Mouse (Mus musculus) heart, embryonic 15.5 days (tissue): ENCODE measurements around the gene Kif17. TPM values are rescaled to one million over a fixed set of nuclear protein-coding genes. Genes with fewer than 3 reads are reported as not detected.
A peak's percentile ranks its signal among the peaks of the same experiment; 100 is the strongest.

Experiments
- ATAC-seq: fragments of 200-750 bp; cut with Nextera tagmentation; replicated peaks from 2 replicates; pipeline ENCODE4 v1.8.0; 2017; ENCODE audit warnings: low read depth, moderate TSS enrichment; ENCODE audit not compliant: insufficient number of reproducible peaks, insufficient read depth, low FRiP score
- H3K27ac ChIP-seq: fragments of 300-500 bp; sonication (generic); 2 replicates; pipeline ENCODE4 v1.5.1; 2015; ENCODE audit warnings: mild to moderate bottlenecking, inconsistent platforms
- H3K27me3 ChIP-seq: fragments of 300-500 bp; sonication (generic); 2 replicates; pipeline ENCODE4 v1.6.1; 2015; ENCODE audit warnings: inconsistent platforms
- H3K36me3 ChIP-seq: fragments of 300-500 bp; sonication (generic); 2 replicates; pipeline ENCODE4 v1.6.1; 2015; ENCODE audit warnings: mild to moderate bottlenecking, inconsistent platforms
- H3K4me1 ChIP-seq: fragments of 300-500 bp; sonication (generic); replicated peaks from 2 replicates; pipeline ENCODE4 v1.6.1; 2015; ENCODE audit warnings: inconsistent platforms
- H3K4me2 ChIP-seq: fragments of 300-500 bp; sonication (generic); 2 replicates; pipeline ENCODE4 v1.6.1; 2015; ENCODE audit warnings: inconsistent platforms, mild to moderate bottlenecking, moderate library complexity
- H3K4me3 ChIP-seq: fragments of 300-500 bp; sonication (generic); 2 replicates; pipeline ENCODE4 v1.5.1; 2015; ENCODE audit warnings: mild to moderate bottlenecking, inconsistent platforms
- H3K9ac ChIP-seq: fragments of 300-500 bp; sonication (generic); 2 replicates; pipeline ENCODE4 v1.6.1; 2015; ENCODE audit warnings: mild to moderate bottlenecking, inconsistent platforms
- H3K9me3 ChIP-seq: fragments of 300-500 bp; sonication (generic); replicated peaks from 2 replicates; pipeline ENCODE4 v1.6.1; 2016; ENCODE audit warnings: inconsistent platforms
- WGBS: fragments of 180-500 bp; shearing (Covaris S2); methylation state at CpG from one replicate; pipeline ENCODE4 v1.1.7; 2015; ENCODE audit warnings: mixed read lengths; 5-methylcytosine and 5-hydroxymethylcytosine counted together
- polyA plus RNA-seq: library from polyadenylated mRNA; unstranded; fragments of >200 nt; fragmentation: Nextera tagmentation; extraction: Ambion mirVana; gene quantifications from 2 replicates; pipeline ENCODE4 v1.2.1, GENCODE M21; 2015

Gene Kif17
- polyA plus RNA-seq, 1 experiment from 2014 or later: 0.57 TPM

DNA sequence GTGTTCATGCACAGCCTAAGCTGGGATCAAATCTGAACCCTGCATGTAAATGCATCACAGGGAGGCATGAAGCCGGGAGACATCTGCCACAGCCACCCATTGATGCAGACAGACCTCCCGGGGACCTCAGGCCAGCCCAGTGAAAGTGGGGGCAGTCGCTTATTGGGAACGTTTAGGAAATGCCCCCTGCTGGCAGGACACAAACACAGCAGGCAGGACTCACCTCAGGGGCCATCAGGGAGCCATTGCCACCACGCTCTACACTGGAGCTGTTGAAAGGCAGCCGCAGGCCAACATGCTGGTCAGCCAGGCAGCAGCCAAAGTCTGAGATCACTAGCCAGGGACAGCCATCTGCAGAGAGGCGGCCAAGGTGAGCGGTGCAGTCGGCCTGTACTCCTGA, 65.5 kb downstream of the Kif17 start:
- H3K36me3 ChIP-seq: peaks cover 62% of the 10 kb centered on the region
- H3K9ac ChIP-seq: no peak overlapping the region
- WGBS: 65% methylated on average over 9 of the region's 9 CpGs
- H3K4me2 ChIP-seq: no peak overlapping the region
- ATAC-seq: no peak
- no peaks in the 10 kb centered on the region for H3K27me3 ChIP-seq
- no peaks in the 10 kb centered on the region for H3K9me3 ChIP-seq
- peaks cover 8% of the 10 kb centered on the region for H3K4me1 ChIP-seq
- no peak overlapping the region for H3K27ac ChIP-seq
- H3K4me3 ChIP-seq: no peak overlapping the region

DNA sequence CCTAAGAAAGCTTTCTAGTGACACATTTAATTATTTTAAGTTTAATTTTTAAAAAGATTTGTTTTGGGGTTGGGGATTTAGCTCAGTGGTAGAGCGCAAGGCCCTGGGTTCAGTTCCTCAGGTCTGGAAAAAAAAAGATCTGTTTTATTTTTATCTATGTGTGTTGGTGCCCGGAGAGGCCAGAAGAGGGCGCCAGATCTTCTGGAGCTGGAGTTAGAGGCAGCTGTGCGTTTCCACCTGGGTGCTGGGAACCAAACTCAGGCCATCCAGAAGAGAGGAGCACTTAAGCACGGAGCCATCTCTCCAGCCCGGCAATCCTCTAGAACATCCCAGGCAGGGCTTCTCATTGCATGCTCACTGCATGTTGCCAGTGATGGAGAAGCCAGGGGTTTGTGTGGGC, 66.1 kb downstream of the Kif17 start:
- Histone ChIP-seq H3K27me3 (no peaks in the 10 kb centered on the region), H3K4me1 (peaks cover 13% of the 10 kb centered on the region), H3K36me3 (peaks cover 56% of the 10 kb centered on the region), H3K4me2 (no peak overlapping the region), H3K9ac (no peak overlapping the region), H3K4me3 (no peak overlapping the region), H3K27ac (no peak overlapping the region), H3K9me3 (no peaks in the 10 kb centered on the region)
- 93% methylated on average over 6 of the region's 6 CpGs for WGBS
- ATAC-seq: no peak

- H3K27ac ChIP-seq: no peak overlapping the region
- 47% methylated on average over 6 of the region's 6 CpGs for WGBS
- no peak overlapping the region for H3K4me2 ChIP-seq
- no peaks in the 10 kb centered on the region for H3K9me3 ChIP-seq
- peaks cover 34% of the 10 kb centered on the region for H3K36me3 ChIP-seq
- H3K27me3 ChIP-seq: no peaks in the 10 kb centered on the region
- ATAC-seq: no peak
- H3K9ac ChIP-seq: no peak overlapping the region
- no peak overlapping the region for H3K4me3 ChIP-seq
- peaks cover 30% of the 10 kb centered on the region for H3K4me1 ChIP-seq
Observed at GRCm38 (mm10) chr4:138318509-138319266, 68.5 kb downstream of the Kif17 start.

GRCm38 (mm10) chr4:138319508-138319907, 69.3 kb downstream of the Kif17 start:
- Histone ChIP-seq H3K27ac (no peak overlapping the region), H3K4me2 (no peak overlapping the region), H3K9me3 (no peaks in the 10 kb centered on the region), H3K27me3 (no peaks in the 10 kb centered on the region), H3K9ac (no peak overlapping the region), H3K4me3 (no peak overlapping the region), H3K36me3 (peaks cover 26% of the 10 kb centered on the region), H3K4me1 (peaks cover 38% of the 10 kb centered on the region)
- no peak for ATAC-seq
- 36% methylated on average over 10 of the region's 10 CpGs for WGBS

DNA sequence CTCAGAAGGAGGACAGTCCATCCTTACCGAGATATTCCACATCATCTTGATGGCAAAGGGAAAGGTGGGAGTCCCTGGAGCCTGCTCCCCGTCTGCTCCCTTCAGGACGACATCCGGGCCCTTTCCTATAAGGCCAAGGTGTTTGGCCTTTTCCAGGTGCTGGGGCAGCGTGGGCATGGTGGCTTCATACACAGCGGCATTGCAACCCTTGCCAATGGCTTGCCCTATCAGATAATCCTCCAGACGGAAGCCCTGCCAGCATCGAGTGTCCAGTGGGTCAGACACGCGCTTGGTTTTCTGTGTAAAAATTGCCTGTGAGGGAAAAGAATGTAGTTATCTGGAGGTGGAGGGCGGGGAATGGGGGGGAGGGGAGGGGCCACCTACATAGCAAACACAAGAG, 70.5 kb downstream of the Kif17 start:
- H3K4me1 ChIP-seq: peaks cover 45% of the 10 kb centered on the region
- ATAC-seq: no peak
- H3K27me3 ChIP-seq: no peaks in the 10 kb centered on the region
- H3K9ac ChIP-seq: no peak overlapping the region
- no peak overlapping the region for H3K4me2 ChIP-seq
- 51% methylated on average over 11 of the region's 11 CpGs for WGBS
- H3K4me3 ChIP-seq: no peak overlapping the region
- no peak overlapping the region for H3K27ac ChIP-seq
- peaks cover 14% of the 10 kb centered on the region for H3K36me3 ChIP-seq
- H3K9me3 ChIP-seq: no peaks in the 10 kb centered on the region

DNA sequence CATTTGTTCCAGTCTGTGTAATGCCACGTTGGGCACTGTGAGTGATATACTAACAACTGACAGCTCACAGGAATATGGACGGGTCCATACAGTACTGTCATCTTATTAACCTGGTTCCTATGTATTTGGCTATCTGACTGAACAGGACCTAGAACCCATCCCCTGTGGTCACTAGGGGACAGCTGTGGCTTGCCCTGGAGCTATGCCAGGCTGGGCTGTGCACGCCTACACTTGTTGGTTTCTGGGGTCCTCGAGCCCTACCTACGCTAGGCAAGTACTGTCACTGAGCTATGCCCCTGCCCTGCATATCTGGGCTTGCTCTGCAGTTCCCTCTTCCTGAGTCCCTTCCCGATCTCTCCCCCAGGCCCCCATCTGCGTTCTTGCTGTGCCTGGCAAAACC, 71.3 kb downstream of the Kif17 start:
- no peaks in the 10 kb centered on the region for H3K9me3 ChIP-seq
- H3K4me1 ChIP-seq: peaks cover 47% of the 10 kb centered on the region
- peaks cover 12% of the 10 kb centered on the region for H3K36me3 ChIP-seq
- H3K4me3 ChIP-seq: no peak overlapping the region
- 71% methylated on average over 7 of the region's 7 CpGs for WGBS
- no peak for ATAC-seq
- no peak overlapping the region for H3K9ac ChIP-seq
- no peak overlapping the region for H3K4me2 ChIP-seq
- H3K27me3 ChIP-seq: no peaks in the 10 kb centered on the region
- 0 out of 2 replicates have a peak overlapping the region, but pooled peaks have one; percentile 5 for H3K27ac ChIP-seq

- Histone ChIP-seq H3K27ac (peak overlapping the region; percentile 96), H3K4me1 (peaks cover 50% of the 10 kb centered on the region), H3K4me3 (no peak overlapping the region), H3K9ac (no peak overlapping the region), H3K36me3 (no peaks in the 10 kb centered on the region; the same call in 1 of the 2 replicates), H3K9me3 (no peaks in the 10 kb centered on the region), H3K4me2 (no peak overlapping the region), H3K27me3 (no peaks in the 10 kb centered on the region)
- no peak for ATAC-seq
- 48% methylated on average over 4 of the region's 4 CpGs for WGBS
Observed at GRCm38 (mm10) chr4:138322692-138323091, 72.5 kb downstream of the Kif17 start.

- Histone ChIP-seq H3K9me3 (no peaks in the 10 kb centered on the region), H3K9ac (no peak overlapping the region), H3K27me3 (no peaks in the 10 kb centered on the region), H3K36me3 (no peaks in the 10 kb centered on the region), H3K4me3 (no peak overlapping the region), H3K4me2 (peak overlapping the region; percentile 35), H3K4me1 (peaks cover 50% of the 10 kb centered on the region), H3K27ac (peak overlapping the region; percentile 96)
- 38% methylated on average over 4 of the region's 4 CpGs for WGBS
- no peak for ATAC-seq
Observed at GRCm38 (mm10) chr4:138323753-138324152, 73.5 kb downstream of the Kif17 start.

GRCm38 (mm10) chr4:138324451-138324850, 74.2 kb downstream of the Kif17 start:
- H3K4me2 ChIP-seq: peak overlapping the region; percentile 35; the same call in 1 of the 2 replicates

DNA sequence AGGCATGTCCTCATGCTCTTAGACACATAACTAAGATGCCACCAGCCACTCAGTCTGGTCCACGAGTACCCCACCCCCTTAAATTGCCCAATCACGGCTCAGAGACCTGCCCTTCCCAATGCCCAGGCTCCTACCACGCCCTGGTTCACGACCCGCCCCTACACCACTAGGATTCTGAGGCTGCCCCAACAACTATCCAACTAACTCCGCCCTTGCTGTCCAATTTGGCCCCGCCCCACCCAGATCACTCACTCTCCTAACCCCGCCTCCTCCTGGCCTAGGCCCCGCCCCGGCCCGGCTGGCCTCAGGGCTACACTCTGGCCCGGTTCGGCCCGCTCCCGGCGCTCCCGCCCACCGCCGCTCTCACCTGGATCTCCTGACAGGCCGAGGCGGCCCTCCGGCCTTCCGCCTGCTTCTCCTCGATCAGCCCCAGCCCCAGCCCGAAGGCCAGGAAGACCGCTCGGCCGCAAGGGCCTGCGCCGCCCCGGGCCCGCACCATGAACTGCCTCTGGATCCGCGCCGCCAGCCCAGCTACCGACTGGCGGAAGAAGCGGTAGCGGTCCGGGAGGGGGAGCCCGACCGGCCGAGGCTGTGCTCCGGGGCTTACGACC, 75.3 kb downstream of the Kif17 start:
- WGBS: 0% methylated on average over 45 of the region's 45 CpGs

More at GRCm38 (mm10) chr4:138324451-138324850, 74.2 kb downstream of the Kif17 start:
- ATAC-seq: no peak
- H3K4me1 ChIP-seq: peaks cover 48% of the 10 kb centered on the region
- H3K9me3 ChIP-seq: no peaks in the 10 kb centered on the region
- peak overlapping the region; percentile 96 for H3K27ac ChIP-seq
- no peaks in the 10 kb centered on the region for H3K36me3 ChIP-seq
- H3K9ac ChIP-seq: no peak overlapping the region
- no peaks in the 10 kb centered on the region for H3K27me3 ChIP-seq
- 88% methylated on average over 3 of the region's 3 CpGs for WGBS
- H3K4me3 ChIP-seq: no peak overlapping the region

GRCm38 (mm10) chr4:138326077-138326695, 76.0 kb downstream of the Kif17 start, which contains the start of gene Pink1:
Gene Pink1 (minus strand): TSS chr4:138326307.
- H3K36me3 ChIP-seq: no peaks in the 10 kb centered on the region
- H3K27ac ChIP-seq: peak within 1 kb of the TSS; percentile 97
- peak within 1 kb of the TSS; percentile 65 for H3K4me2 ChIP-seq
- 3% methylated on average over 41 of the region's 41 CpGs for WGBS
- peak; percentile 66 for ATAC-seq
- H3K4me3 ChIP-seq: peak within 1 kb of the TSS; percentile 74
- H3K4me1 ChIP-seq: peaks cover 39% of the 10 kb centered on the region
- peak within 1 kb of the TSS; percentile 86 for H3K9ac ChIP-seq
- H3K27me3 ChIP-seq: peaks cover 4% of the 10 kb centered on the region; the same call in 1 of the 2 replicates
- H3K9me3 ChIP-seq: no peaks in the 10 kb centered on the region

More for the DNA sequence above, 75.3 kb downstream of the Kif17 start:
- H3K9ac ChIP-seq: peak overlapping the region; percentile 86
- H3K36me3 ChIP-seq: no peaks in the 10 kb centered on the region
- peak overlapping the region; percentile 97 for H3K27ac ChIP-seq
- H3K4me1 ChIP-seq: peaks cover 45% of the 10 kb centered on the region
- peak; percentile 91 for ATAC-seq
- peak overlapping the region; percentile 65 for H3K4me2 ChIP-seq
- no peaks in the 10 kb centered on the region for H3K9me3 ChIP-seq
- H3K4me3 ChIP-seq: peak overlapping the region; percentile 74
- H3K27me3 ChIP-seq: no peaks in the 10 kb centered on the region
